Mouse (Mus musculus): ENCODE data around the gene Rgs2. TPM values are rescaled to one million over a fixed set of nuclear protein-coding genes. Genes with fewer than 3 reads are reported as not detected.

Rgs2 gene
- polyA plus RNA-seq, 1 experiment from 2014 or later: 9.8 TPM

DNA sequence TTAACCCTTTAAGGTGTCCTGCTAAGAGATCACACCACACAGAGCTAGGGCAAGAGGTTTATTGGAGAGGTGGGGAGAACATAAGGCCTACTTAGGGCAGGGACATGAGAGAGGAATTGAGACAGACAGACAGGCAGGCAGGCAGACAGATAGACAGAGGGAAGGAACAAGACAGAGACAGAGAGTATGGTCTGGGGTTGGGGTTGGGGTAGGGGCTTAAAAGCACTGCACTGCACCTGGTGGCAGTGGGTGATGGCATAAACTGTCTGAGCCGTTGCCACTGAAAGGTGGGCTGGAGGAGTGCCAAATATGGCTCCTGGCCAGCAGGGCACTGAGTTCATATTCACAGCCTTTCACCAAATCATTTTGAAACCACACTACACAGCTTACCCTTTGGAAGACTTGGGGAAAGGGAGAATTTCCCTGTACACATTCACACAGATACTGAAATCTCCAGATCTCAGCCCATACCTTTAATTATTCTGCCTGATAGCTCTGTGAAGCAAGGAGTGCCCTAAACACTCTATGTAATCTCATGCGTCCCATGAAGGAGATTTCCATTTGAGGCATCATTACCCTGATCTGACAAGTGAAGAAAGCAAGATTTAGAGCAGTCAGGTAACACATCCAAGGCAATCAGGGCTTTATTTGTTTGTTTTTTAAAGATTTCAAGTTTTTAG is 21.7 kb downstream of the Rgs2 start:
- ATAC-seq: no peak
- H3K4me3 ChIP-seq: no peak overlapping the region
- no peaks in the 10 kb centered on the region for H3K9me3 ChIP-seq (replicated peaks)
- no peak overlapping the region for H3K4me2 ChIP-seq
- H3K27ac ChIP-seq: no peak overlapping the region
- no peaks in the 10 kb centered on the region for H3K36me3 ChIP-seq
- H3K9ac ChIP-seq: no peak overlapping the region
- no peaks in the 10 kb centered on the region for H3K27me3 ChIP-seq (replicated peaks)
- WGBS (ENCODE audit: insufficient replicate concordance): 49% methylated on average over 2 of the region's 2 CpGs
- H3K4me1 ChIP-seq: no peaks in the 10 kb centered on the region

DNA sequence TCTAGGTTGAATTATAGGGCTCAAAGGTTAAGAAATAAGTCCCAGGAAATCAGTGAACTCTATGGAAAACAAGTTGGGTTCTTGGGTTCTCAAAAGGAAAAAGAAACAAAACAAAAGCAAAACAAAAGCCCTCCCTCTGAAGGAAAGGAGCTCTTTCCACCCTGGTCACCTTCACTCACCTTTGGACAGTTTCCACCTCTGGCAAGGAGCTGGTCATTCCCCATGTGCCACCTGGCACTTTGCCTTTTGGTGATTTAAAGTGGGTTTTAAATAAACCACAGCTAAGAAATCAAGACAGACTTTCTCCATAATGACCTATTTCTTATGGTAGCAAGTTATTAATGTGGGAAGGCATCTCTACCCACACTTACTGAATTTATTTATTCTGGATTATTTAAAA is 23.1 kb downstream of the Rgs2 start:
- no peak overlapping the region for H3K4me2 ChIP-seq
- no peaks in the 10 kb centered on the region for H3K9me3 ChIP-seq (replicated peaks)
- H3K9ac ChIP-seq: no peak overlapping the region
- no peak overlapping the region for H3K4me3 ChIP-seq
- no peaks in the 10 kb centered on the region for H3K36me3 ChIP-seq
- H3K4me1 ChIP-seq: no peaks in the 10 kb centered on the region
- no peak overlapping the region for H3K27ac ChIP-seq
- no peak for ATAC-seq
- no peaks in the 10 kb centered on the region for H3K27me3 ChIP-seq (replicated peaks)

DNA sequence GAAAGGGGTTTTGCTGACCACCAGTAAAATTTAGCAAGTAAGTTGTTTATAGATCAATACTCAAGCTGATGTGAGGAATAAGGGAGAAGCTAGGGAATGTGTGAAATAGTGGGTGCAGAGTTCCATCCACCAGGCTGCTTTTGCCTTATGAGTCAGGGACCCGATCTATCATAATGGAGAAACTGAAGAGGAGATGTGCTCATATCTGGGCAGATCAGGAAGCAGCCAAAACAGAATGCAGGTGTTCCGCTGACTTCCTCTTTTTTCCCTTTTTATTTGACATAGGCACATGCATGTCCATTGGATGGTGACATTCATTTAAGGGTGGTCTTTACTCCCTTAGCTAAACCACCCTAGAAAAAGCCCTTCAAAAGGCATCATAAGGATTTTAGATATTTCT is 29.3 kb downstream of the Rgs2 start:
- 40% methylated on average over 2 of the region's 2 CpGs for WGBS (ENCODE audit: insufficient replicate concordance)
- Histone ChIP-seq H3K36me3 (no peaks in the 10 kb centered on the region), H3K27me3 (replicated peaks) (no peaks in the 10 kb centered on the region), H3K4me2 (no peak overlapping the region), H3K9ac (no peak overlapping the region), H3K27ac (no peak overlapping the region), H3K9me3 (replicated peaks) (no peaks in the 10 kb centered on the region), H3K4me3 (no peak overlapping the region), H3K4me1 (no peaks in the 10 kb centered on the region)
- no peak for ATAC-seq

DNA sequence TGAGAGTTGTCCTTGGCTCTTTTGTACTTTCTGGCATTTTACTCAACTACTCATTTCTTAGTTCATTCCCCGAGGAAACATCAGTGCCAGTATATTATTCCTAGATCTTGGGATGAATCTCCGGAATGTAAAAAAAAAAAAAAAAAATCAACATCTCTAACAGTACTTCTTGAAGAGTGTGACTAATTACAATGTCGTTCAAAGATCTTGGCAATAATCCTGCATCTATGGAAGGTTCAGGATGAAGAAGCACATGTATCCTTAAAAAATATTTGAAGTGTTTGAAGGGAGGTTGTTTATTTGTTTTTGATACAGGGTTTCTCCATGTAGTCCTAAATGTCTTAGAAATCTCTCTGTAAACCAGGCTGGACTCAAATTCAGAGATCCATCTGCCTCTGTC is 41.7 kb downstream of the Rgs2 start:
- Histone ChIP-seq H3K27me3 (replicated peaks) (no peaks in the 10 kb centered on the region), H3K9ac (no peak overlapping the region), H3K27ac (no peak overlapping the region), H3K36me3 (no peaks in the 10 kb centered on the region), H3K4me3 (no peak overlapping the region), H3K4me2 (no peak overlapping the region), H3K4me1 (no peaks in the 10 kb centered on the region), H3K9me3 (replicated peaks) (no peaks in the 10 kb centered on the region)
- WGBS (ENCODE audit: insufficient replicate concordance): 71% methylated on average over 3 of the region's 3 CpGs
- no peak for ATAC-seq

DNA sequence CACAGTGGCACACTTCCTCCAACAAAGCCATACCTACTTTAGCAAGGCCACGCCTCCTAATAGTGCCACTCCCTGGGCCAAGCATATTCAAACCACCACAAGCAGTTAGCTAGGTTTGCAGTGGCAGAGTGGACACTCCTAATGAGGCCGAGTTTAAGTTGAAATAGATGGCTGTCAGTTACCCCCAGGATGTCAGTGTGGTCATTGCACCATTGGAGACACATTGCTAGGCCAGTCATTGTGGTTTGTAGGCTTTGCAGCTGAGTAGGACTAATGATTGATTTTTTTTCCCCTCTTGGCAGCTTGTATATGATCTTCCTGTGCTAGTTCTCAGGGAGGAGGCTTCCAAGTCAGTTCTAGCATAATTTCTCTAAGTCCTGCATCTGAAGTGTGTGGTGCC is 43.6 kb downstream of the Rgs2 start:
- WGBS (ENCODE audit: insufficient replicate concordance): 73% methylated on average over 2 of the region's 2 CpGs
- Histone ChIP-seq H3K4me2 (no peak overlapping the region), H3K4me3 (no peak overlapping the region), H3K9ac (no peak overlapping the region), H3K27ac (no peak overlapping the region), H3K9me3 (replicated peaks) (no peaks in the 10 kb centered on the region), H3K4me1 (no peaks in the 10 kb centered on the region), H3K36me3 (no peaks in the 10 kb centered on the region), H3K27me3 (replicated peaks) (no peaks in the 10 kb centered on the region)
- ATAC-seq: no peak

DNA sequence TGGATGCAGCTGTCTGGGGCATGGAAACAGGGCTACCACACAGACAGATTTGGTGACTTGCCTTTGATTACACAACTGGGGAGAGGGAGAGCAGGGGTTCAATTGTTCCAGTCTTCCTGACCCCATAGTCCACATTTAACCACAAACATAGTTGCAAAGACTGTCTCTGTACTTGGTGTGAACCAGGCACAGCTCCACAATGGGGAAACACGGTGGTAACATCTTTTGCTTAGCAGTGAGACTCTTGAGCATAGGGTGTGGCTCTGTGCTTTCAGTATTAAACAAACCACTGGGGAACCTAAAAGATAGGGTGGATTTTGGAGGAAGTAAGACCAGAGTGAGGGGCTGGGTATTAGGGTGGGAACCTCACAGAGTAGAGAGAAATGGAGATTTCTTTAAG is 47.9 kb downstream of the Rgs2 start:
- no peak overlapping the region for H3K9ac ChIP-seq
- no peaks in the 10 kb centered on the region for H3K9me3 ChIP-seq (replicated peaks)
- H3K27me3 ChIP-seq (replicated peaks): no peaks in the 10 kb centered on the region
- H3K27ac ChIP-seq: no peak overlapping the region
- no peak for ATAC-seq
- H3K4me1 ChIP-seq: no peaks in the 10 kb centered on the region
- H3K36me3 ChIP-seq: no peaks in the 10 kb centered on the region
- no peak overlapping the region for H3K4me3 ChIP-seq
- H3K4me2 ChIP-seq: no peak overlapping the region
- WGBS (ENCODE audit: insufficient replicate concordance): 28% methylated on average over 1 of the region's 1 CpGs

DNA sequence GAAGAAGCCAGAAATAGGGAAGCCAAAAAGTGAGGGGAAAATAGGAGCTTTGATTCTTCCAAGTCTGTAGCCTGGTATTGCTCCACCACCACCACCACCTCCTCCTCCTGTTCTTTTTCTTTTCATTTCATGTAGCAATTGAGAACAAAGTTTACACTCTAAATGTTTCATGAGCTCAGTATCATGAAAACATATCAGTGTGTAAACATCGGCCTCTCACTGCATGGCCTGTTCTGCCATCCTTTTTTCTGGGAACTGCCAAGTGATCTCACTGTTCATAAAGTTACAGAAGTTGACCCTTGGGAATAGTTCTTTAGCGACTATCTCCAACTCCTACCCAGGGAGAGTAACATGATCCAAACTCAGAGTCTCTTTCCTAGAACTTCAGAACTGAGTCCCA is 51.1 kb downstream of the Rgs2 start:
- WGBS (ENCODE audit: insufficient replicate concordance): 80% methylated on average over 2 of the region's 2 CpGs
- Histone ChIP-seq H3K9me3 (replicated peaks) (no peaks in the 10 kb centered on the region), H3K36me3 (no peaks in the 10 kb centered on the region), H3K4me1 (no peaks in the 10 kb centered on the region), H3K4me2 (no peak overlapping the region), H3K9ac (no peak overlapping the region), H3K4me3 (no peak overlapping the region), H3K27me3 (replicated peaks) (no peaks in the 10 kb centered on the region), H3K27ac (no peak overlapping the region)
- no peak for ATAC-seq

Other genes starting within 250 kb of the Rgs2 start
- 4.1 and 4.6 TPM in 2 replicates for gene Trove2, start 227.1 kb downstream of the Rgs2 start, polyA plus RNA-seq (2016; fragmentation: Nextera tagmentation; extraction: Ambion mirVana)
- gene Uchl5, start 226.9 kb downstream of the Rgs2 start, polyA plus RNA-seq (2016; fragmentation: Nextera tagmentation; extraction: Ambion mirVana): 117 and 128 TPM in 2 replicates
- gene Rgs13, start 173.2 kb upstream of the Rgs2 start, polyA plus RNA-seq (2016; fragmentation: Nextera tagmentation; extraction: Ambion mirVana): not detected in 2 replicates
- 0.16 and 1.2 TPM in 2 replicates for gene Rgs1, start 245.1 kb upstream of the Rgs2 start, polyA plus RNA-seq (2016; fragmentation: Nextera tagmentation; extraction: Ambion mirVana)